Mouse (Mus musculus) R1 (cell line): Measurements from ENCODE around the gene Gpd1.
"Not testable (repeated sequence)": the region's sequence is repeated elsewhere in the genome, so short reads cannot be mapped to it uniquely, and the experiment has no call there.

Experiments used
- DNase-seq: peaks from one replicate; pipeline ENCODE4 v3.0.0-alpha.2; 2018; ENCODE audit warnings: low read depth, low spot score

Gpd1 gene

DNA sequence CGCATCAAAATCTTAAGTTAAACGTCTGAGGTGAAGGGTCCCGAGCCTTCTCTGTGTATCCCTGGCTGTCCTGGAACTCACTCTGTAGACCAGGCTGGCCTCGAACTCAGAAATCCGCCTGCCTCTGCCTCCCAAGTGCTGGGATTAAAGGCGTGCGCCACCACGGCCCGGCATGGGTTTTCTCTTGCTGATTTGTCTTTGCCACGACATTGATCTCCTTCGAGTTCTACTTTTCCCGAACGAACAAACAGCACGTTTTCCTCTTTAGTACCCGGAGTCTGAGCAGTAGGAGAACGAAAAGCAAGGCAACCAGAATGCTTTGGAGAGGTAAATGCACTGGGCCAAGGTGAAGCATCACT is 15.7 kb upstream of the Gpd1 start:
- DNase-seq, result not testable (repeated sequence)

GRCm38 (mm10) chr15:99701999-99702900 is 15.1 kb upstream of the Gpd1 start, which contains the start of gene Smarcd1:
Gene Smarcd1, plus strand, starts transcription at chr15:99702129.
- DNase-seq, result peak; percentile 96

DNA sequence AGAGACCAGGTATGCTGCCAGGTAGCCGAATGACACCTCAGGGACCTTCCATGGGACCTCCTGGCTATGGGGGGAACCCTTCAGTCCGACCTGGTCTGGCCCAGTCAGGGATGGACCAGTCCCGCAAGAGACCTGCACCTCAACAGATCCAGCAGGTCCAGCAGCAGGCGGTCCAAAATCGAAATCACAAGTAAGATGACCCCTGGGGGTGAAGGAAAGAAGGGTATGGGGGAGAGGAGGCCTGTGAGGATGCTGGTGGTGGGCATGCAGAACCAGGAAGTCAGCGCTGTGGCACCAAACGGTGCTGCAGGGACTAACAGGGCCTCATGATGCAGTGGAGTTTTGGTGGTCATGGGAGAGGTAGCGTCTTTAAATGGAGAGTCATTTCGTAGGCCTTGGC is 14.2 kb upstream of the Gpd1 start:
- DNase-seq, result peak; percentile 26

- no peak for DNase-seq
These were observed 13.7 kb upstream of the Gpd1 start for GRCm38 (mm10) chr15:99703676-99704040.

DNA sequence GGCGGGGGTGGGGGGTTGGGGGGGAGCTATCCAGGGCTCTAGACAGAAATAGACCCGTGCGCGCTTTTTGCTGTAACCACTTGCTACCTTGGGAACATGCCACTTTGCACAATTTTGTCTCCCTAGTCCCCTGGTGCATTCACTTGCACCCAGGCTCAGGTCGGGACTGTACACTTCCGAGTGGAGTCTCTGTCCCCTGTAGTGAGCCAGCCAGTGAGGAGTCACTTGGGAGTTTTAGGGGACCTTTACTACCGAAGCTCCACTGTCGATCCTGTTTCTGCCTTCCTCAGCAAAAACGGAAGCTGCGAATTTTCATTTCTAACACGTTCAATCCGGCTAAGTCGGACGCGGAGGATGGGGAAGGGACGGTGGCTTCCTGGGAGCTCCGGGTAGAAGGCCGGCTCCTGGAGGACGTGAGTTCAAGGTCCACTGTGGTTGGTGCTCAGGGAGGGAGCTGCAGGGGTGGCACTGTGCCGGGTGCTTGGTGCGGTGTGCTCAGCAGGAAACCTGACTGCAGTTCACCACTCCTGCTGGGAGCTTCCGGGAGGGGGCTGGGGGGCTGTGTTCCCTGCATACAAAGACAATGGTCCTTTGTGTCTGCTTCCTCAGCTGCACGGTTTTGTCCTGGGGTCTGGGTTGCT is 13.2 kb upstream of the Gpd1 start:
- DNase-seq, result peak; percentile 84

GRCm38 (mm10) chr15:99704881-99705280 is 12.4 kb upstream of the Gpd1 start:
- peak; percentile 93 for DNase-seq

- peak; percentile 93 for DNase-seq
These were observed 11.8 kb upstream of the Gpd1 start, which contains the start of gene Gm17349 for GRCm38 (mm10) chr15:99705440-99706048. Gene Gm17349, minus strand, starts transcription at chr15:99705490.

DNA sequence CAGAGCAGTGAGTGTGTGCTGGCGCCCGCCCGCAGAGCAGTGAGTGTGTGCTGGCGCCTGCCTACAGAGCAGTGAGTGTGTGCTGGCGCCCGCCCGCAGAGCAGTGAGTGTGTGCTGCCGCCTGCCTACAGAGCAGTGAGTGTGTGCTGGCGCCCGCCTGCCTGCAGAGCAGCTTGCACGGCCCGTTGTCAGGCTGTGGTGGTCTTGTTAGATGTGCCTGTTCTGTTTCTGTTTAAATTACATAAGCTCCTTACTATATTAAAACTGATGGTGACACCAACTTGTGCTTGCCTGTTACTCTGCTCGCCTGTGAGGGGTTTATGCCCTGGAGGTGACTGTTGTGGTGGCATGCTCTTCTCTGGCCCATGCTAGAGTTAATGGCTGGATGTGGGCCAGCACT is 9.1 kb upstream of the Gpd1 start:
- no peak for DNase-seq

DNA sequence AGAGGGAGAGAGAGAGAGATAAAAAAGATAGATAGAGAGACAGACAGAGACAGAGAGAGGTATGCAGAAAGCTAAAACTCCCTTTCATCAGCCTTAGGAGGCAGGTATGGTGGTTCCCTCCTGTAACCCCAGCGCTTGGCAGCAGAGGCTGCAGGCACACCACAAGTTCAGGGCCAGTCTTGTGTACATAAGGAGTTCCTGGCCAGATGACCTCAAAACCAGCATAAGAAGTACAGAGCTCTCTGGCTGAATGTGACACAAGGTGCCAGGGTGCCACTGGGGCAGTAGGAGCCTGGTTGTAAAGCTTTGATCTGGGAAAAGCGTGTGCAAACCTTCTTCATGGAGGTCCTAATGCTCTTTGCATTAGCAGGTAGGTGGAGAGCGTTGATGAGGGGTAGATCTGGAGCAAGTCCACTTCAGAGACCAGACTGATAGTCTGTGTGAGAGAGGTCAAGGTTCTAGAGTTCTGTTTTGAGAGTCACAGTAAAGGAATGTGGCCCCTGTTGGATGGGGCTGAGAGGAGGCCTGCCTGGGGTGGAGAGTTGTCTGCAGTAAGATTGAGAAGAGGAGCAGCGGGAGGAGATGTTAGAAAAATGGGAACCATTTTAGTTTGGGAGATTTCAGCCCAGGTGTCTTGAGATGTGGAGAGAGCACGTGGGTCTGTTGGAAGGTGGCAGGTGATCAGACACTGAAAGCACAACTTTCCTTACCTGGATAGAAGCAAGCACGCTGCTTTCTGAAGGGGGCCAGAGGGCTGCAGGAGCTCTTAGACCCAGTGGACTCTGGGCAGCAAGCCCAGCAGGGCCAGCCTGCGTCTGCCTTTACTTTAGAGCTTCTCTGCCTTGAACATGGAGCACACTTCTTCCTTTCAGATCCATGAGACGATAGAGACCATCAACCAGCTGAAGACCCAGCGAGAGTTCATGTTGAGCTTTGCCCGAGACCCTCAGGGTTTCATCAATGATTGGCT is 6.8 kb upstream of the Gpd1 start:
- DNase-seq, result no peak

- no peak for DNase-seq
These were observed 5.8 kb upstream of the Gpd1 start for GRCm38 (mm10) chr15:99711491-99711890.

GRCm38 (mm10) chr15:99712666-99713559 is 4.4 kb upstream of the Gpd1 start:
- DNase-seq, result peak; percentile 86

DNA sequence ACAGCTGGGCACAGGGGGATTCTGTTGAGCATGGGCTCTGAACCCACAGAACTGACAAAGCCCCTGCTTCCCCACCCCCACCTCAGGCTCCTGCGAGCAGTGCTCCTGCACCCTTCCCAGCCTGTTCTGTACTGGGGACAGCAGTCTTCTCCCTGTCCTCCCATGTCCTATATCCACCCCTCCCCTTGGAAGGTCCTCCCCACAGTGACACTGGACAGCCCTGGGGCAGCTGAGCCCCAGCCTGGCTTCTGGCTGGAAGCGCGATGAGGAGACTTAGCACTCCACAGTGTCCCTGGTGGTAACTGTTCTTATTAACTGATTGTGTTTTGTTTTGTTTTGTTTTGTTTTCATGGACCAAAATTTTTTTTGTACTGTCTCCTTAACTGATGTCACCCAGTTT is 3.7 kb upstream of the Gpd1 start:
- no peak for DNase-seq

DNA sequence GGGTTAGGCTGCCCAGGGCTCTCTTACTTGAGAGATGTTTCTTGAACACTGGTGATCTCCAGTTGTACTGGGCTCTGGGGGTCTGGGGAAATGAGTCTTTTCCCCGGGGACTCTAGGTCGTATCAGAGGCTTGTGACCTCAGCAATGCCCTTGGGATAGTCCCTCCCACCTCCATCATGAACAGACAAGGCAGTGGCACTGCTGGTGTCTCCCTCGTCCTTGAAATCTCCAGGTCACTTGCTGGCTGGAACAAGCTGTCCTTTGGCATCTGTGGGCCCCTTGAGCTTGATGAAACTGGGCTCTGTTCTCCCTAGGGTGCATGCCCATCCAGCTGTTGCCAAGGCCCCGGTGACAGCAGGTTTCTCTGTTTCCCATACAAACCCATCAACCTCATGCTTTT is 3.1 kb upstream of the Gpd1 start:
- no peak for DNase-seq

- peak; percentile 85 for DNase-seq
These were observed 2.5 kb upstream of the Gpd1 start for GRCm38 (mm10) chr15:99714858-99715257.

- no peak for DNase-seq
These were observed 1.9 kb upstream of the Gpd1 start for GRCm38 (mm10) chr15:99715361-99715865.

GRCm38 (mm10) chr15:99715982-99716746 is 1.2 kb upstream of the Gpd1 start:
- no peak for DNase-seq

DNA sequence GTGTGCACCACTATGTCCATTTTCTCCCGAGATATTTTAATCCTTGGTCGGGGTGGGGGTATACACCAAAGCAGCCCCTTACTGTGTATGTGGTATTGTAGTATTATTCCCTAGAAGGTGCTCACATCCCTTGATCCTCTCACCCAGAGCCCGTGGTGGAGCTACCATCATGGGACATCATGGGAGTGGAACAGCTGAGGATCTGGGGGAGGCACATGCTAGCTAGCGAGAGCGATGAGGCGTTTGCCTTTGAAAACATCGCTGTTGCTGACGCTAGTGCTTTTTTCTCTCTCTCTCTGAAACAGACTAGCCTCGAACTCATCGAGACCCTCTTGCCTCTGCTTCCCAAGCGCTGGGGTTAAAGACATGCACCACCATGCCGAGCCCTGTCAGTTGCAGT is 501 bp upstream of the Gpd1 start:
- no peak for DNase-seq

GRCm38 (mm10) chr15:99718461-99719021 is 1.2 kb downstream of the Gpd1 start:
- DNase-seq, result no peak

- DNase-seq, result no peak
These were observed 2.5 kb downstream of the Gpd1 start for GRCm38 (mm10) chr15:99719865-99720264.
